Mouse (Mus musculus) 3134 (cell line): ENCODE results near the gene 9130023H24Rik.

Experiments
- DNase-seq: peaks from one replicate; pipeline ENCODE4 v3.0.0-alpha.2; 2011; ENCODE audit warnings: low spot score; ENCODE audit not compliant: insufficient read length; ENCODE audit errors: extremely low read depth

The 9130023H24Rik gene

GRCm38 (mm10) chr7:128237927-128238778 is at the start of gene 9130023H24Rik:
Gene 9130023H24Rik (minus strand): TSS chr7:128238031.
- peak; percentile 99 for DNase-seq

GRCm38 (mm10) chr7:128285060-128285459 is 47.2 kb upstream of the 9130023H24Rik start:
- DNase-seq = no peak

GRCm38 (mm10) chr7:128284047-128284446 is 46.2 kb upstream of the 9130023H24Rik start:
- no peak for DNase-seq

GRCm38 (mm10) chr7:128282532-128283244 is 44.9 kb upstream of the 9130023H24Rik start:
- no peak for DNase-seq

GRCm38 (mm10) chr7:128281765-128282164 is 43.9 kb upstream of the 9130023H24Rik start:
- no peak for DNase-seq

- no peak for DNase-seq
These were observed 41.9 kb upstream of the 9130023H24Rik start for GRCm38 (mm10) chr7:128279750-128280149.

GRCm38 (mm10) chr7:128276051-128276450 is 38.2 kb upstream of the 9130023H24Rik start:
- DNase-seq = no peak

- no peak for DNase-seq
These were observed 33.7 kb upstream of the 9130023H24Rik start for GRCm38 (mm10) chr7:128271496-128271895.

- no peak for DNase-seq
These were observed 32.6 kb upstream of the 9130023H24Rik start for GRCm38 (mm10) chr7:128270431-128270850.

- no peak for DNase-seq
These were observed 30.0 kb upstream of the 9130023H24Rik start for GRCm38 (mm10) chr7:128267813-128268212.

- DNase-seq = no peak
These were observed 29.6 kb upstream of the 9130023H24Rik start for GRCm38 (mm10) chr7:128267391-128267790.

- no peak for DNase-seq
These were observed 28.2 kb upstream of the 9130023H24Rik start for GRCm38 (mm10) chr7:128266056-128266455.

- DNase-seq = no peak
These were observed 27.6 kb upstream of the 9130023H24Rik start, which contains the start of gene Slc5a2 for GRCm38 (mm10) chr7:128265411-128265810. Gene Slc5a2 (plus strand): TSS chr7:128265657.

- DNase-seq = no peak
These were observed 19.0 kb upstream of the 9130023H24Rik start for GRCm38 (mm10) chr7:128256783-128257334.

- no peak for DNase-seq
These were observed 17.9 kb upstream of the 9130023H24Rik start for GRCm38 (mm10) chr7:128255757-128256156.

- DNase-seq = no peak
These were observed 17.1 kb upstream of the 9130023H24Rik start for GRCm38 (mm10) chr7:128254978-128255377.

GRCm38 (mm10) chr7:128252609-128253008 is 14.8 kb upstream of the 9130023H24Rik start:
- DNase-seq = no peak

GRCm38 (mm10) chr7:128251946-128252345 is 14.1 kb upstream of the 9130023H24Rik start:
- no peak for DNase-seq

- no peak for DNase-seq
These were observed 12.2 kb upstream of the 9130023H24Rik start for GRCm38 (mm10) chr7:128249998-128250397.

- no peak for DNase-seq
These were observed 10.5 kb upstream of the 9130023H24Rik start for GRCm38 (mm10) chr7:128248081-128249042.
